Mouse (Mus musculus): ENCODE data around the gene Cep63.

Cep63 gene

GRCm38 (mm10) chr9:102553781-102554180, 72.6 kb downstream of the Cep63 start:
- DNase-seq: no peak

DNA sequence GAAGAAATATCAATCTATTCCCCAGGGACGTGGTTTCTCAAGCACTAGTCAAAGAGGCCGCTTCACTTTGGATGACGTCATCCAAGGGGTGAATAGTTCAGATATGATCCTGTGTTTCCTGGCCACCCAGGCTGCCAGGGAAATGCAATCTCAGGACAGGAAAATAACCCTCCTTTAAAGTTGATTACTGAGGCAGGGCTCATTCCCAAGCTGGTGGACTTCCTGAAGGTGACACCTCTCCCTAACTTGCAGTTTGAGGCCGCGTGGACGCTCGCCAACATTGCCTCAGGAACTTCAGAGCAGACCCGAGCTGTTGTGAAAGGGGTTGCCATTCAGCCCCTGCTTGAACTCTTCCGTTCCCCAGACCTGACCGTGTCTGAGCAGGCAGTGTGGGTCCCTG, 74.6 kb downstream of the Cep63 start:
- DNase-seq: no peak

DNA sequence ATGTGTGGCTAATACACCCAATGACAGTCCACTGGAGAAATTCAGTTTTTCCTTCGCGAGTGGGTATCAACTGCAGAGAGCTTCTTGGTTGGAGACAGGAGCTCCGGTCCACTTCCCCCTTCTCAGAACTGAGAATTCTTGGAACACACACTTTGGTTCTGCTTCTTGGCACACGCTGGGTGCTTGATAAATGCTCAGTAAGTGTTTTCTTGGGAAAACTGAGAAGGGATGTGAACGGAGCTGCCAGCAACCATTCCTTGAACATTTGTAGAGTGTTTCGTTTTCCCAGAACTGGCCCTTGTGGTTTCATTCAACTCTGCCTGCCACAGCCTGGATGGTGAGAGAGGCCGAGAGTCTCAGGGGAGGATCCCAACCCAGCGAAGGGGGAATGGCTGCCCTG, 77.1 kb downstream of the Cep63 start:
- no peak for DNase-seq

GRCm38 (mm10) chr9:102547028-102547354, 79.3 kb downstream of the Cep63 start:
- DNase-seq: no peak

DNA sequence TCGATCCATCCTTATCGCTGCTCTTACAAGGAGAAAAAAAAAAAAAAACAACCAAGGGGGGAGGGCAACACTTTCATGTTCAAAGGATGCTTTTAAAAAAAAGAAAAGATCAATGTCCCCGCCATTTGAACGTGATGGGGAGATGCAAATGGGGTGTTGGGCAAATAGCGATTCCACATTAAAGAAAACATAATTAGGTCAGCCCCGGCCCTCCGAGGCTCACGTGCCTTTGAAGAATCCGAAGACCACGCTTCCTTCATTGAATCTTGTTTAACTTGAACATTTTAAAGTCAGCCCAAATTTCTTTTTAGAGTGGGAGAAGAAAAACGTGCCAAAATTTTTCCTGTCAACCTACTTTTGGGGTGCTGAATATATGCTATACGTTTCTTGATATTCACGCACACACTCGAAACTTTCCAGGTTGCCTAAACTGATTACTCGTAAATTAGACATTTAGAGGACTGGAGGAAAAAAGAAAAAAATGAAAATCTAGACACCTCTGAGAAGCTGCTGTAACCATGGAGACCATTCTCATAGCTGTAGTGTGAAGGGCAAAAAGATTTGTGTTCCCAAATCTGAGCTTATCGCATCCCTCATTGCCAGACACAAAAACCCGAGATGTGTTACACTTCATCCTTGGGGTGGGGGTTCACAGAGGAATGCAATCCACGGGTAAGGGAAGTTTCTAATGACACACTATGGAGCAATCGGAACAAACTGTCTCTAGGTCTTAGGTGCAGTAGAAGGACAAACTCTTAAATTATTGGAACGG, 79.9 kb downstream of the Cep63 start:
- DNase-seq: no peak

GRCm38 (mm10) chr9:102545406-102546255, 80.7 kb downstream of the Cep63 start:
- no peak for DNase-seq

- DNase-seq: peak; percentile 85
Measured at GRCm38 (mm10) chr9:102544773-102545366, 81.5 kb downstream of the Cep63 start.

GRCm38 (mm10) chr9:102544116-102544772, 82.1 kb downstream of the Cep63 start:
- DNase-seq: no peak

- DNase-seq: no peak
Measured at GRCm38 (mm10) chr9:102543761-102544115, 82.6 kb downstream of the Cep63 start.

DNA sequence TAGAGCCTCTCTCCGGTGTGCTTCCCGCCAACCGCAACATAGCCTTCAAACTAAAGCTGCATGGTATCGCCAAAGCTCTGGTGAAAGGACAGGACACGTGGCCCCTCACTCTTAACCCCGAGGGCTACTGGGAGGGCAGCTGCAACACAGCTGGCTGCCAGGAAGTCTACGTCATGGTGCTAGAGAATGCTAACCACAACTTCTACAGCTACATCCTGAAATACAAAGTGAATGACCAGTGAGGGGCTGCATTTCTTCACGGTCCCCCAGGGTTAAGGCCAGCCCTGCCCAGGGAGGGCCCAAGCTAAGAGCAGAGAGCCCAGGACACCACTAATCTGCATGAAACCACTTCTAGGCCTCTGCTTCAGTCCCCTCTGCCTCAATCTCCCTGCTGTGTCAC, 83.8 kb downstream of the Cep63 start:
- DNase-seq: no peak

DNA sequence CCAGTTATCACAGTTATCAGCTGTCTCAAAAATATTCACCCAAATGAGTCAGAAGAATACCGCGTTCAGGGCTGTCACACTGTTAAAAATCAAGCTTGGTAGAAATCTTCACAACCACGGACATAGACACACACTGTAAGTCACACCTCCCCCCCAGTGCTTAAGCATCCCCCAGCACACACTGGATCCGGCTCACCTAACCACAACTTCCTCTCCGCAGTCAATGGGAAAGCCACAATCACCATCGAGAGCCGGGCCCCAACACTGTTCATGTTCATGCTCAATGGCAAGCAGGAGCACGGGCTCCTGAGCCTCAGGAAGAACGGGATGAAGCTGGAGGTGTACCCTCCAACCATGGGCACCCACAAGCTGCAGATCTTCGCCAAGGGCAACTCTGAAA, 84.7 kb downstream of the Cep63 start:
- no peak for DNase-seq

GRCm38 (mm10) chr9:102539699-102540098, 86.6 kb downstream of the Cep63 start:
- DNase-seq: no peak

- no peak for DNase-seq
Measured at GRCm38 (mm10) chr9:102536968-102537367, 89.4 kb downstream of the Cep63 start.

All from right cerebral cortex, adult 18-20 months (tissue).